Mouse (Mus musculus): ENCODE measurements around the gene Pitpnm1.

The Pitpnm1 gene

GRCm38 (mm10) chr19:4094774-4095303, 5.0 kb upstream of the Pitpnm1 start:
- no peak for DNase-seq (ENCODE audit: low spot score)

- DNase-seq (ENCODE audit: low spot score), result no peak
Observed at GRCm38 (mm10) chr19:4095802-4096201, 4.0 kb upstream of the Pitpnm1 start.

DNA sequence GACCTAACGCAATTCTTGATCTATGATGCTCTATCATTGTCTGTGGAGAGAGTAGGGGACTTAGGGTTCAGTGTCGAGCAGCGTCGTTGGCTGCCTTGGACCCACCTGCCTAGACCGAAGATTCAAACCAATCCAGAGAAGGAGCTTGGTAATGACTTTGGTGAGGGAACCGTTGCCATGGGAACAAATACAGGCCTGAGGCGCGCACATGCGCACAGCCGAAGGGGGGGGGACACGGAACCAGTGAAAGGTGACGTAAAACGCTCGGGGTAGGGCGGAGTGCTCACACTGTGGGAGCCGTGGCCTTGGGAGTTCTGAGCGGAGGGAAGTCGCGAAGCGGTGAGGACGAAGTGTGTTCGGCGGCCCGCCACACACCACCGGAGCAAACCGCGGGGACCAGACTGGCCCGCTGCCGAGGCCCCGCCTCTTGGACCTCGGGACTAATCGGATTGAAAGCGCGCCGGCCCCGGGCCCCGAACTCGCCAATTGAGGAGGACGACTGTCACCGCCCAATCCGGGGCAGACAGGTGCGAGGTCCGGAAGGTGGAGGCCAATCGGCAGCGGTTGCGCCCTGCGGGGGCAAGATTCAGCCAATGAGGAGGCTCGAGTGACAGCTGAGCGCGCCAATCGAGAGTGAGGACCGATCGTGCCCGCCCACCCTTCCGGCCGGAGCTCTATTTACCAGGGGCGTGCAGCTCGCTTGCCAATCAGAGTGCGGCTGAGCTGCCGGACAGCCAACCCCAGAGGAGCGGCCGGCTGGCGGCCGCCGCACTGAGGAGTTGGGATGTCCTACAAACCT, 3.0 kb upstream of the Pitpnm1 start, which contains the start of gene Cdk2ap2:
Cdk2ap2 (plus strand) TSS at position 541 of the 799 bp plus-strand sequence.
- peak; percentile 99 for DNase-seq (ENCODE audit: low spot score)

DNA sequence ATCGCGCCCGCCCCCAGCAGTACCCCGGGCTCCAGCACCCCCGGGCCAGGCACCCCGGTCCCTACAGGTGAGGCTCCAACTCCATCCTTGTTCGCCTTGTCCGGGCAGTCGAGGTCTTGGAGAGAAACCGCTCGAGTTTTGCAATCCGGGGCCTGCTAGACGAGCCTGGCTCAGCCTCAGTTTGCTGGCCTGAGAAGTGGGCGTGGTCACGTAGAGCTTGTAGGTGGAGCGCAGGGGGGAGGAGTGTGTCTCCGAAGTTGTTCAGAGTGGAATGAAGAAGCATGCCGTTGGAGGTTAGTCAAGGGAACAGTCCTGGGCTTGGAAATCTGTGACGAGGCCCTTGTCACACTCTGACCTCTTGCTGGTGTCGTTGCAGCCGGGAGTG, 2.4 kb upstream of the Pitpnm1 start:
- peak; percentile 91 for DNase-seq (ENCODE audit: low spot score)

DNA sequence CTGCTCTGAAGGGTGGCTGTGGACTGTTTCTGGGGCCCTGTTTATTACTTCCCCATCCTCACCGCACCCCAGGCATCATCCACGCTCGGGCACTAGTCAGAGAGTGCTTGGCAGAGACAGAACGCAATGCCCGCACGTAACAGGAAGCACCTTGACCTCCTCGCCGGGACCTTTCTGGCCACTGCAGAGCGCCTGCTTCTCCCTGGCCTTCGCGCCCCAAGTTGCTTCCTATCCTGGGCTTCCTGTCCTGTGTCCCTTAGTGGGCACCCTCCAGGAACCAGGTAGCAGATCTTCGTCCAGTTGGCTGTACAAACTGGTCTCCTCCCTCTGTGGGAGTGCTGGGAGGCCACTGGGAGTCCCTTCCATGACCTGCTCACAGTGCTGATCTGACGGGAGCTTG, 1.4 kb upstream of the Pitpnm1 start:
- no peak for DNase-seq (ENCODE audit: low spot score)

DNA sequence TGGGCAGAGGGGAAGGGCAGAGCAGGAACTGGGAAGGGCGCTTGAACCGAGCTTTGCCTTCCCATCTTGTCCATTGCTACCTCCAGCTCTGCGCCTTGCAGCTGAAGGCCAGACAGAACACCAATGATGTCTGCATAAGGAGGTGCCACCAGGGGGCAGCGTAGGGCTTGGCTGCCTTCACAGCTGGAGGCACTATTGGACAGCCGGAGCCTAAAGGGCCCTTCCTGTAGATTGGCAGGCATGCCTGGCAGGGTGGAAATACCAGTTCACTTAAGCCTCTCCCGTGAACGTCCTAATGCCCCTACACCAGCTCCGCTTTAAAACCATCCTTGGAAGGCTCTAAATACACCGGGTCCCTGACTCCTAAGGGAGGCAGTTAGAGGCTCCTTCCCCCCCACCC, 742 bp upstream of the Pitpnm1 start:
- DNase-seq (ENCODE audit: low spot score), result peak; percentile 96

DNA sequence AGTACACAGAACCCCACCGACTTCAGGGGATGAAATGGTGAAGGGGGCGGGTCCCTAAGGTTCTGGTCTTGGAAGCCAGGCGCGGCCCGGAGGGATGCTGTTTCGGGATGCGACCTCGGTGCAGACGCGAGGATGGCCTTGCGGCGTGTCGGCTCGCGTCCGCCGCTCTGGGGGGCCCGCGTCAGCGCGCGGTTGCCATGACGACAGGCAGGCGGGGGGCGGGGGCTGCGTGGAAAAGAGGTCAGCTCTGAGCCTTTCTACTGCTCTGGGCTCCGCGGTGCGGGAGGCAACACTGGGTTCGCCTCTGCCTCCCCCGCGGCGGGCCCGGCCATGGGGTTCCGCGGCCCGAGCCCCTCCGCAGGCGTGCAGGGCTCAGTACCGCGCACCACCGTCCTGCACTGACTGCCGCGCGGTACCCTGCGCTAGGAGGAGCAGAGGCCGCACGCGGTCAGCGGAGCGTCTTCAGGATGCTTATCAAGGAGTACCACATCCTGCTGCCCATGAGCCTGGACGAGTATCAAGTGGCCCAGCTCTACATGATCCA, 992 bp downstream of the Pitpnm1 start:
- DNase-seq (ENCODE audit: low spot score), result no peak

GRCm38 (mm10) chr19:4101466-4101865, 1.7 kb downstream of the Pitpnm1 start:
- DNase-seq (ENCODE audit: low spot score), result no peak

DNA sequence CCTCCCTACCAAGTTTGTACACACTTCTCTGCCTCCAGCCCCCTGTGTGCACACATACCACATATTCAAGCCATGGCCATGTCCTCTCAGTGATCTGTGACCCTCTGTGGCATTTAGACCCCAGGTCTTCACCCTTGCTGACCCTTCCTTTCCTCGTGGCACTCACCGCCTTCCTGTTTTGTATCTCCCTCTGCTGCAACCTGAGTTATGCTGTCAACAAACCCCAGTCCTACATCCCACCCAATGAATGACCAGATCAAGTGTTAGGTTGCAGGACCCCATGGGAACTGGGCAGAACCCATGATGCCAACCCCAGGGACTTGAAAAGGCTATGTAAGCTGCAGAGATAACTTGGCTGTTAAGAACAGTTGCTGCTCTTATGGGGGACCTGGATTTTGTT, 2.3 kb downstream of the Pitpnm1 start:
- no peak for DNase-seq (ENCODE audit: low spot score)

GRCm38 (mm10) chr19:4102626-4103025, 2.8 kb downstream of the Pitpnm1 start:
- no peak for DNase-seq (ENCODE audit: low spot score)

DNA sequence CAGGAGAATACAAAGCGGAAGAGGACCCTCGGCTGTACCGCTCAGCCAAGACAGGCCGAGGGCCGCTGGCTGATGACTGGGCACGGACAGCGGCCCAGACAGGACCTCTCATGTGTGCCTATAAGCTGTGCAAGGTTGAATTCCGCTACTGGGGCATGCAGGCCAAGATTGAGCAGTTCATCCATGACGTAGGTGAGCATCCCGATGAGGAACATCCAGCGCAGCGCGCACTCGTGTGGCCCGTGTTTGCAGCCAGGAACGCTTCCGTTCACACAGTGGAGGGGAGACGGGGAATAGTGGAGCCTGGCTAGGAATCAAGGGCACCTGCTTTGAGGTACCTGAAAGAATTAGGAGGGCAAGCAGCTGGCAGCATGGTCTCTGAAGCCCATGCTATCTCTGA, 3.5 kb downstream of the Pitpnm1 start:
- no peak for DNase-seq (ENCODE audit: low spot score)

- no peak for DNase-seq (ENCODE audit: low spot score)
Observed at GRCm38 (mm10) chr19:4103792-4104191, 4.0 kb downstream of the Pitpnm1 start.

DNA sequence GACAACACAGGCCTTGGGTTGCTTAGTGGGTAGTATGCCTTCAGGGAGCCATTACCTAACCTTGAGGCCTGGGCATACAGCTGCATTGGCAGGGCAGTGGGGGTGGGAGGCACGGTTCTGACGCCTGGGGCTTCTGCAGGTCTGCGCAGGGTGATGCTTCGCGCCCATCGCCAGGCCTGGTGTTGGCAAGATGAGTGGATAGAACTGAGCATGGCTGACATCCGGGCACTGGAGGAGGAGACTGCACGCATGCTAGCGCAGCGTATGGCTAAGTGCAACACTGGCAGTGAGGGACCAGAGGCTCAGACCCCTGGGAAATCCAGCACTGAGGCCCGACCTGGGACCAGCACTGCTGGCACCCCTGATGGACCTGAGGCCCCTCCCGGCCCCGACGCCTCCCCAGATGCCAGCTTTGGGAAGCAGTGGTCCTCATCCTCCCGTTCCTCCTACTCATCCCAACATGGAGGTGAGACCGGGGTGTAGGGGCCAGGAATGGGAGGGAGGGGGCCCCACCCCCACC, 4.9 kb downstream of the Pitpnm1 start:
- DNase-seq (ENCODE audit: low spot score), result no peak

GRCm38 (mm10) chr19:4106654-4107053, 6.9 kb downstream of the Pitpnm1 start:
- no peak for DNase-seq (ENCODE audit: low spot score)

GRCm38 (mm10) chr19:4108535-4108934, 8.7 kb downstream of the Pitpnm1 start:
- DNase-seq (ENCODE audit: low spot score), result no peak

DNA sequence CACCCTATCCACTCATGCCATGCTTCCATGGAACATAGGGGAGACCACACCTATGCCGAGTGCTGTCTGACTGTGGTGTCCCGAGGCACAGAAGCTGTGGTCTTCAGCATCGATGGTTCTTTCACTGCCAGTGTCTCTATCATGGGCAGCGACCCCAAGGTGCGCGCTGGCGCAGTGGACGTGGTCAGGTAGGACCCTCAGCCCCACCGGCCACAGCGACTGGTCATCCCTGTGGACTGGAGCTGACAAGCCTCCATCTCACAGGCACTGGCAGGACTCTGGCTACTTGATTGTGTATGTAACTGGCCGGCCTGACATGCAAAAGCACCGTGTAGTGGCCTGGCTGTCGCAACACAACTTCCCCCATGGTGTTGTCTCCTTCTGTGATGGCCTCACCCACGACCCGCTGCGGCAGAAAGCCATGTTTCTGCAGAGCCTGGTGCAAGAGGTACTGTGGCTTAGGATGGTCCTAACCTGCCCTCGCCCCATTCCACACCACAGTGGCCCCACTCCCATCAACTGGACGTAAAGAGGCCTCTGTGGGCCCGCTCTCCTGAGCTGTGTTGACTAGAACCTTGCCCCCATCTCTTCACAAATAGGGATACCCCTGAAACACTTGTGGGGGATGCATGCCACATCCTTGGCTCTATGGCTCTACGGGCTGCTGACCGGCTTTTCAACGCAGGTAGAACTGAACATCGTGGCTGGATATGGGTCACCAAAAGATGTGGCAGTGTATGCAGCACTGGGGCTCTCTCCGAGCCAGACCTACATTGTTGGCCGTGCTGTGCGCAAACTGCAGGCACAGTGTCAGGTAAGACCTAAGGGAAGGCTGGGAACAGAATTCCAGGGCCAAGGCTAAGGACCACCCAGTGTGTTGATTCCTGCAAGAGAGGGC, 12.5 kb downstream of the Pitpnm1 start:
- no peak for DNase-seq (ENCODE audit: low spot score)

DNA sequence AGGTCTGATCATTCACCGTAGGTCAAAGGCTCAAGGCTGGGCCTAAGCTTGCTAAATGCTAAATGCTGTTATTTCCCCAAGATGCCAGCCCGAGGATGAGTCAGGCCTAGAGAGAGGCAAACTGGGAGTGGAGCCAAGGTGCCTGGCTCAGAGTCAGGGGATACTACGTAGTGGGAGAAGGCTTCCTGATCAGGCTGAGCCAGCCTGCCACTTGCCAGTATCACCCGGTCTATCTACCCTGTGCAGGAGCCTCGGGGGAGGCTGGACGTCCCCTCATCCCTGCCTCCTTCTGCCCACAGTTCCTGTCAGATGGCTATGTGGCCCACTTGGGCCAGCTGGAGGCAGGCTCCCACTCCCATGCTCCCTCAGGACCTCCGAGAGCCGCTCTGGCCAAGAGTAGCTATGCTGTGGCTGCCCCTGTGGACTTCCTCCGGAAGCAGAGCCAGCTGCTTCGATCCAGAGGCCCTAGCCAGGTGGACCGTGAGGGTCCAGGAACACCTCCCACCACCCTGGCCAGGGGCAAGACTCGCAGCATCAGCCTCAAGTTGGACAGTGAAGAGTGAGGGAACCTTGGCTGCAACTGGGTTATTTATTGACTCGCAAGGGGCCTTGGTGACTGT, 13.5 kb downstream of the Pitpnm1 start:
- DNase-seq (ENCODE audit: low spot score), result peak; percentile 89

- DNase-seq (ENCODE audit: low spot score), result no peak
Observed at GRCm38 (mm10) chr19:4113806-4114230, 14.0 kb downstream of the Pitpnm1 start.

DNA sequence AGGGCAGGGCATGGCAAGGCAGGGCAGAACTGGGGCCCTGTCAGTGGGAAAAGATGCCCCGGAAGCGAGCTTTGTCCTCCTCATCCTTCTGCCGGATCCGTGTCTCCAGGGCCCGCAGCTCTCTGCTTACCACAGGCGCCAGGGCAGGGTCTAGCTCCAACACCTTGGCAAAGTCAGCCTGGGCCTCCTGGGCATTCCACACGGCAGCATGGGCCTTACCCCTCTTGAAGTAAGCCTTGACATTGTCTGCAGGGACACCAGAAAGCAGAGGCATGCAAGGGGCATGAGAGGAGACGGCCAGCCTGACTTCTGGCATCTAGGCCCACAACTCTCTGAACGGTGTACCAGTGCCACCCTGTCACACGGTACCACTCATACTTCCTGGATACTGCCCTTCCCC, 14.8 kb downstream of the Pitpnm1 start:
- no peak for DNase-seq (ENCODE audit: low spot score)

GRCm38 (mm10) chr19:4115144-4115543, 15.3 kb downstream of the Pitpnm1 start:
- no peak for DNase-seq (ENCODE audit: low spot score)

GRCm38 (mm10) chr19:4115816-4116215, 16.0 kb downstream of the Pitpnm1 start:
- DNase-seq (ENCODE audit: low spot score), result no peak

GRCm38 (mm10) chr19:4117006-4117405, 17.2 kb downstream of the Pitpnm1 start:
- DNase-seq (ENCODE audit: low spot score), result no peak

Data from urinary bladder, postnatal 14 days (tissue).